Mouse (Mus musculus) leukemia stem cell, adult 10-12 weeks (primary cell): Measurements from ENCODE around the gene Gm13103. TPM values are rescaled to one million over a fixed set of nuclear protein-coding genes. Genes with fewer than 3 reads are reported as not detected.

Experiments
- polyA plus RNA-seq: library from polyadenylated mRNA; stranded (reverse); fragments of >175 nt; gene quantifications from 2 replicates; pipeline ENCODE4 v1.2.3, GENCODE M21; 2012; ENCODE audit warnings: low replicate concordance

Gm13103 gene
- polyA plus RNA-seq = not detected in 2 replicates

DNA sequence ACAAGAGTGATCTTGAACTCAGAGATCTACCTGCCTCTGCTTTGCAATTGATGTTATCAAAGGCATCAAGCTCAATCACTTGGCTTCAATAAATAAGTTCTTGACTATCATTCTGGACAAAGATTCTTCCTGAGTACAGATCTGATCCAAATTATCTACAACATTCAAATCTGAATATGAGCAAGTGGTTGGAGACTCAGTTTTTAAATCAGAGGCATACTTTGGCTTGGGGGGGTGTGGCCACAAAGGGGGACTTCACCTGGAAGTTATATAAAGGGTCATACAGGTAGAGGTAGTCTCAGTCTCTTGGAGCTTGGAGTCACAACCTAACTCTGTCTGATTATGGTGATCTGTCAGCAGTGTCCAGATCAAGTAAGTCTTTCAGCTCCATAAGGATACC, at the start of gene Gm13103:
Gm13103 (plus strand) TSS at position 301 of the 400 bp plus-strand sequence.

GRCm38 (mm10) chr4:143815993-143816392, 30.3 kb upstream of the Gm13103 start, which contains the start of gene Gm13084:
TSS of gene Gm13084 (minus strand) at chr4:143816093.

DNA sequence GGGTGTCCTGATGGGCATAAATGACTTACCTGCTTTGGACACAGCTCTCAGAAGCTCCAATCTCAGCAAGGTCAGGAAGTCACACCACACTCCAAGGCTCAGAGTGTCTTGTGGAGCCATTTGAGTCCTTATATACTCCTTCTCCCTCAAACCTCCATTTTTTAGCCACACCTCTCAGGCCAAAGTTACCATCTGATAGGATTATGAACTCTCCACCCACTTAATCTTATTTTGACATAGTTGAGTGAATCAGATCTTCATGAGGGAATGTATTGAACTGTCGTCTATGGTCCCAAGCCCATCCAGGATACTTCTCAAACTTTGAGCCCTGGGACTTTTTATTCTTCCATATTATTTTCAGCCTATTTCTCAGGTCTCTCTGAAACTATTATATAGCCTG, 54.0 kb downstream of the Gm13103 start, which contains the start of gene Pramef6:
Pramef6 (minus strand) TSS at position 101 of the 400 bp plus-strand sequence.

Other genes with a start within 250 kb of the Gm13103 start
- 0.07 TPM in 1 of 2 replicates, not detected in the other for gene Gm13083, start 231.5 kb upstream of the Gm13103 start, polyA plus RNA-seq
- gene Gm13088, start 189.3 kb upstream of the Gm13103 start, polyA plus RNA-seq = not detected in 2 replicates
- gene Gm13089, start 143.8 kb upstream of the Gm13103 start, polyA plus RNA-seq = not detected in 2 replicates
- not detected in 2 replicates for gene Gm13078, start 127.0 kb upstream of the Gm13103 start, polyA plus RNA-seq
- gene Gm13023, start 57.1 kb upstream of the Gm13103 start, polyA plus RNA-seq = not detected in 2 replicates
- not detected in 2 replicates for gene Gm13084, start 30.4 kb upstream of the Gm13103 start, polyA plus RNA-seq
- not detected in 2 replicates for gene Pramef6, start 53.9 kb downstream of the Gm13103 start, polyA plus RNA-seq
- not detected in 2 replicates for gene Pramef25, start 104.5 kb downstream of the Gm13103 start, polyA plus RNA-seq
- gene Gm13101, start 120.5 kb downstream of the Gm13103 start, polyA plus RNA-seq = not detected in 2 replicates
- gene Pramef17, start 147.9 kb downstream of the Gm13103 start, polyA plus RNA-seq = not detected in 2 replicates
- not detected in 2 replicates for gene Pramel4, start 212.6 kb downstream of the Gm13103 start, polyA plus RNA-seq